Mouse (Mus musculus): ENCODE measurements around the gene Trpc6.

DNA sequence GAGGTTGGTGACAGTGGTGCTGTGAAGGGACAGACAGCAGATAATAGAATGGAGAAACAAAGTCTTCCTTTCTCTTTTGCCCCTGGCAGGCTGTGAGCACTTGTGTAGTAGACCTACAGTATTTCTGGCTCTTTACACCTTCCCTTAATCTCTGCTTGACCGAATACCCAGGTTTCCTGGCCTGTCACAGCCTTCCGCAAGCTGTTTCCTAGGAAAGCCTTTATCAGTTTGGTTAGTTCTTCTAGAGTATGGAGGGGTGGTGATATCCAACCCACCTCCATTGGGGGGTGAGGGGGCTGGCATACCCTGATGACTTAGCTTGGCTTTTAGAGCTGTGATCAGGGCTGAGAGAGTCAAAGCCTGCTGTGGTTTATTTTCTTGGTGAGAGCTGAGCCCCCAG, 1.3 kb downstream of the Trpc6 start:
- TF ChIP-seq CTCF (IDR thresholded peaks at IDR 0.05; ENCODE audit: low read depth), result no peak
- TF ChIP-seq EP300 (optimal IDR thresholded peaks at IDR 0.05), result no peak
